Mouse (Mus musculus) heart, adult 2 months (tissue): ENCODE results near the gene 1110065P20Rik. TPM values are rescaled to one million over a fixed set of nuclear protein-coding genes. Genes with fewer than 3 reads are reported as not detected.

ENCODE experiments used
- DNase-seq, 2 experiments: peaks; one replicate each; pipeline ENCODE4 v3.0.0; 2021
- H3K27ac ChIP-seq: fragments of 200-600 bp; 2 replicates; pipeline ENCODE4 v1.8.1; 2022
- H3K27me3 ChIP-seq: fragments of 200-500 bp; 2 replicates; pipeline ENCODE4 v1.6.1; 2012; ENCODE audit warnings: mild to moderate bottlenecking, low read length, inconsistent platforms, mixed read lengths; ENCODE audit not compliant: control insufficient read depth, insufficient read depth
- H3K36me3 ChIP-seq: fragments of 200-500 bp; 2 replicates; pipeline ENCODE4 v1.6.1; 2012; ENCODE audit warnings: low read length, inconsistent platforms; ENCODE audit not compliant: control insufficient read depth, insufficient read depth
- H3K4me1 ChIP-seq: fragments of 200-500 bp; 2 replicates; pipeline ENCODE4 v1.6.1; 2011; ENCODE audit warnings: low read length; ENCODE audit not compliant: control insufficient read depth, insufficient read depth
- H3K4me3 ChIP-seq: fragments of 200-600 bp; 2 replicates; pipeline ENCODE4 v1.8.1; 2022
- H3K79me2 ChIP-seq: fragments of 200-500 bp; replicated peaks from 2 replicates; pipeline ENCODE4 v1.6.1; 2012; ENCODE audit warnings: mild to moderate bottlenecking, inconsistent platforms, low read length, moderate library complexity, mixed read lengths; ENCODE audit not compliant: control insufficient read depth, insufficient read depth
- H3K9ac ChIP-seq: fragments of 200-500 bp; 2 replicates; pipeline ENCODE4 v1.6.1; 2012; ENCODE audit warnings: low read depth, mild to moderate bottlenecking, control low read depth, inconsistent platforms, low read length, mixed read lengths
- CTCF ChIP-seq: fragments of 200-600 bp; IDR thresholded peaks from 2 replicates; pipeline ENCODE4 v1.8.1; 2022; ENCODE audit warnings: antibody characterized with exemption, mild to moderate bottlenecking, moderate library complexity
- EP300 ChIP-seq: fragments of 200-500 bp; IDR thresholded peaks from 2 replicates; pipeline ENCODE4 v1.6.1; 2011; ENCODE audit warnings: low read depth, low read length, control low read depth; ENCODE audit not compliant: insufficient read depth
- POLR2A ChIP-seq: fragments of 200-500 bp; IDR thresholded peaks from 2 replicates; pipeline ENCODE4 v1.6.1; 2011; ENCODE audit warnings: mild to moderate bottlenecking, low read depth, low read length, control low read depth; ENCODE audit not compliant: insufficient read depth
- WGBS: fragments of 180-500 bp; shearing (Covaris S2); methylation state at CpG from one replicate; pipeline ENCODE4 v1.1.7; 2018; 5-methylcytosine and 5-hydroxymethylcytosine counted together
- intact Hi-C: fragments of 180-260 bp; cut with DNase I; formaldehyde crosslinking; loops from one replicate; pipeline ENCODE4 v1.15.1; 2025
- polyA plus RNA-seq: library from polyadenylated mRNA; depleted of rRNA; stranded (reverse); fragments of >200 nt; gene quantifications from 2 replicates; pipeline ENCODE4 v1.2.3, GENCODE M21; 2012; rRNA removed
- total RNA-seq, 2 experiments: library from RNA; stranded (reverse); gene quantifications; 2 replicates each; pipeline ENCODE4 v1.2.3; 2021

1110065P20Rik gene
- total and polyA plus RNA-seq, 3 experiments = 18.6 to 28.0 (median 20.4) TPM

- no peak for TF ChIP-seq EP300
- TF ChIP-seq CTCF = no peak
- no peak for TF ChIP-seq POLR2A
- H3K4me1 ChIP-seq = peaks cover 3% of the 10 kb centered on the region
- H3K79me2 ChIP-seq = peaks cover 3% of the 10 kb centered on the region
- DNase-seq = no peak
- no peaks in the 10 kb centered on the region for H3K27me3 ChIP-seq
- intact Hi-C loops = loop anchor here (5.0 kb wide), 3 partner anchors 51 to 134 kb away; partner anchors contain the start of genes 9930104L06Rik, Cdca8 and Sf3a3
- no peaks in the 10 kb centered on the region; the same call in 1 of the 2 replicates for H3K36me3 ChIP-seq
- H3K9ac ChIP-seq = no peak overlapping the region
- WGBS = 65% methylated on average over 6 of the region's 6 CpGs
- H3K4me3 ChIP-seq = no peak overlapping the region; the same call in none of the 2 replicates
- no peak overlapping the region for H3K27ac ChIP-seq
Observed at GRCm38 (mm10) chr4:124803406-124803805, 47.6 kb downstream of the 1110065P20Rik start.

GRCm38 (mm10) chr4:124802309-124803260 lies 48.4 kb downstream of the 1110065P20Rik start:
- DNase-seq = peak; percentile 96 to 97
- Histone ChIP-seq H3K79me2 (peaks cover 3% of the 10 kb centered on the region), H3K27ac (peak overlapping the region; percentile 93), H3K4me3 (peak overlapping the region; percentile 91), H3K9ac (peak overlapping the region; percentile 86), H3K27me3 (no peaks in the 10 kb centered on the region), H3K36me3 (no peaks in the 10 kb centered on the region; the same call in 1 of the 2 replicates), H3K4me1 (peaks cover 3% of the 10 kb centered on the region)
- 2% methylated on average over 52 of the region's 53 CpGs for WGBS
- intact Hi-C loops = loop anchor here (1.0 to 5.0 kb wide), 4 partner anchors 45 to 135 kb away; partner anchors contain the start of genes 9930104L06Rik, Cdca8 and Sf3a3
- peak; percentile 83 for TF ChIP-seq POLR2A
- TF ChIP-seq EP300 = no peak

- peak within 1 kb of the TSS; percentile 91 for H3K4me3 ChIP-seq
- H3K27me3 ChIP-seq = no peaks in the 10 kb centered on the region
- no peaks in the 10 kb centered on the region; the same call in 1 of the 2 replicates for H3K36me3 ChIP-seq
- H3K4me1 ChIP-seq = peaks cover 3% of the 10 kb centered on the region
- H3K27ac ChIP-seq = peak within 1 kb of the TSS; percentile 93
- H3K79me2 ChIP-seq = peaks cover 3% of the 10 kb centered on the region
- 4% methylated on average over 21 of the region's 21 CpGs for WGBS
- intact Hi-C loops = loop anchor here (1.0 to 5.0 kb wide), 4 partner anchors 46 to 136 kb away; partner anchors contain the start of genes 9930104L06Rik, Cdca8 and Sf3a3
- peak within 1 kb of the TSS; percentile 86 for H3K9ac ChIP-seq
- TF ChIP-seq POLR2A (no peak), CTCF (peak; percentile 98), EP300 (no peak)
- DNase-seq = peak; percentile 85 to 89
Observed at GRCm38 (mm10) chr4:124801552-124802308, 49.3 kb downstream of the 1110065P20Rik start, which contains the start of gene Mtf1. TSS of gene Mtf1 (plus strand) at chr4:124802104.

Other genes with a start within 250 kb of the 1110065P20Rik start
- gene 3100002H09Rik, start 240.4 kb downstream of the 1110065P20Rik start, total RNA-seq = not detected
- not detected in 2 replicates for gene 3100002H09Rik, start 240.4 kb downstream of the 1110065P20Rik start, polyA plus RNA-seq
- gene Pou3f1, start 194.4 kb downstream of the 1110065P20Rik start, total RNA-seq = under 1 TPM; 0.08 to 0.16 TPM
- gene Pou3f1, start 194.4 kb downstream of the 1110065P20Rik start, polyA plus RNA-seq = 0.04 and 0.09 TPM in 2 replicates
- gene Utp11, start 157.6 kb downstream of the 1110065P20Rik start, total RNA-seq = 10 to 100 TPM; 12.1 to 13.5 TPM
- gene Utp11, start 157.6 kb downstream of the 1110065P20Rik start, polyA plus RNA-seq = 4.0 and 6.2 TPM in 2 replicates
- gene Fhl3, start 150.5 kb downstream of the 1110065P20Rik start, total RNA-seq = 10 to 100 TPM in 1 of 2 experiments, 1 to 10 TPM in 1; 7.8 to 11.5 TPM
- 10.1 and 17.9 TPM in 2 replicates for gene Fhl3, start 150.5 kb downstream of the 1110065P20Rik start, polyA plus RNA-seq
- gene Sf3a3, start 136.4 kb downstream of the 1110065P20Rik start, total RNA-seq = 10 to 100 TPM; 18.0 to 19.4 TPM
- 7.7 and 11.5 TPM in 2 replicates for gene Sf3a3, start 136.4 kb downstream of the 1110065P20Rik start, polyA plus RNA-seq
- gene Inpp5b, start 109.3 kb downstream of the 1110065P20Rik start, total RNA-seq = 1 to 10 TPM; 8.0 to 8.2 TPM
- gene Inpp5b, start 109.3 kb downstream of the 1110065P20Rik start, polyA plus RNA-seq = 17.8 and 29.8 TPM in 2 replicates
- gene Mtf1, start 49.1 kb downstream of the 1110065P20Rik start, total RNA-seq = 10 to 100 TPM; 15.3 to 15.7 TPM
- gene Mtf1, start 49.1 kb downstream of the 1110065P20Rik start, polyA plus RNA-seq = 4.7 and 9.1 TPM in 2 replicates
- 10 to 100 TPM; 21.6 to 22.6 TPM for gene Yrdc, start 517 bp downstream of the 1110065P20Rik start, total RNA-seq
- gene Yrdc, start 517 bp downstream of the 1110065P20Rik start, polyA plus RNA-seq = 18.4 and 38.6 TPM in 2 replicates
- gene Maneal, start 11.0 kb upstream of the 1110065P20Rik start, total RNA-seq = under 1 TPM; 0.23 to 0.34 TPM
- gene Maneal, start 11.0 kb upstream of the 1110065P20Rik start, polyA plus RNA-seq = 0.41 and 0.88 TPM in 2 replicates
- not detected for gene Epha10, start 29.7 kb upstream of the 1110065P20Rik start, total RNA-seq
- 0.02 TPM in 1 of 2 replicates, not detected in the other for gene Epha10, start 29.7 kb upstream of the 1110065P20Rik start, polyA plus RNA-seq
- gene 9930104L06Rik, start 85.9 kb upstream of the 1110065P20Rik start, total RNA-seq = 1 to 10 TPM; 6.1 to 8.4 TPM
- gene 9930104L06Rik, start 85.9 kb upstream of the 1110065P20Rik start, polyA plus RNA-seq = 5.9 and 7.5 TPM in 2 replicates
- under 1 TPM; 0.52 to 0.59 TPM for gene Cdca8, start 88.1 kb upstream of the 1110065P20Rik start, total RNA-seq
- gene Cdca8, start 88.1 kb upstream of the 1110065P20Rik start, polyA plus RNA-seq = 0.35 and 0.57 TPM in 2 replicates
- 1 to 10 TPM; 2.7 to 4.4 TPM for gene Rspo1, start 135.2 kb upstream of the 1110065P20Rik start, total RNA-seq
- 3.9 and 4.0 TPM in 2 replicates for gene Rspo1, start 135.2 kb upstream of the 1110065P20Rik start, polyA plus RNA-seq
- 10 to 100 TPM; 27.7 to 28.7 TPM for gene Gnl2, start 165.4 kb upstream of the 1110065P20Rik start, total RNA-seq
- gene Gnl2, start 165.4 kb upstream of the 1110065P20Rik start, polyA plus RNA-seq = 12.2 and 18.6 TPM in 2 replicates
- not detected for gene Dnali1, start 214.5 kb upstream of the 1110065P20Rik start, total RNA-seq
- 1.4 TPM in 1 of 2 replicates, not detected in the other for gene Dnali1, start 214.5 kb upstream of the 1110065P20Rik start, polyA plus RNA-seq
- 1 to 10 TPM; 7.4 to 7.5 TPM for gene Snip1, start 215.5 kb upstream of the 1110065P20Rik start, total RNA-seq
- 4.4 and 8.2 TPM in 2 replicates for gene Snip1, start 215.5 kb upstream of the 1110065P20Rik start, polyA plus RNA-seq
- gene Meaf6, start 233.9 kb upstream of the 1110065P20Rik start, total RNA-seq = 10 to 100 TPM; 21.2 to 21.6 TPM
- gene Meaf6, start 233.9 kb upstream of the 1110065P20Rik start, polyA plus RNA-seq = 15.7 and 17.6 TPM in 2 replicates